Mouse (Mus musculus) cerebellum, adult 11 months (tissue): ENCODE measurements around the gene Znrd1.
"Not testable (repeated sequence)": the region's sequence is repeated elsewhere in the genome, so short reads cannot be mapped to it uniquely, and the experiment has no call there.

ENCODE experiments used
- DNase-seq: peaks from one replicate; pipeline ENCODE4 v3.0.0; 2022

Znrd1 gene

GRCm38 (mm10) chr17:36957999-36958743 is at the start of gene Znrd1, which contains the start of gene Znrd1as:
Gene Znrd1, minus strand, starts transcription at chr17:36958559.
Gene Znrd1as, plus strand, starts transcription at chr17:36958592.
- peak; percentile 91 for DNase-seq

- DNase-seq, result no peak
Observed at GRCm38 (mm10) chr17:37003366-37003765, 45.0 kb upstream of the Znrd1 start.

GRCm38 (mm10) chr17:37002364-37003330 is 44.3 kb upstream of the Znrd1 start:
- peak; percentile 16 for DNase-seq

- no peak for DNase-seq
Observed at GRCm38 (mm10) chr17:37000863-37001262, 42.5 kb upstream of the Znrd1 start, which contains the start of gene Zfp57. Gene Zfp57, plus strand, starts transcription at chr17:37001163.

- no peak for DNase-seq
Observed at GRCm38 (mm10) chr17:36998477-36998876, 40.1 kb upstream of the Znrd1 start.

- DNase-seq, result peak; percentile 61
Observed at GRCm38 (mm10) chr17:36997033-36997735, 38.8 kb upstream of the Znrd1 start.

- DNase-seq, result no peak
Observed at GRCm38 (mm10) chr17:36995448-36995847, 37.1 kb upstream of the Znrd1 start.

- no peak for DNase-seq
Observed at GRCm38 (mm10) chr17:36994528-36994927, 36.2 kb upstream of the Znrd1 start.

- DNase-seq, result no peak
Observed at GRCm38 (mm10) chr17:36993770-36994325, 35.5 kb upstream of the Znrd1 start.

- no peak for DNase-seq
Observed at GRCm38 (mm10) chr17:36992336-36993104, 34.2 kb upstream of the Znrd1 start.

- DNase-seq, result not testable (repeated sequence)
Observed at GRCm38 (mm10) chr17:36990630-36991029, 32.3 kb upstream of the Znrd1 start.

- DNase-seq, result no peak
Observed at GRCm38 (mm10) chr17:36989437-36989836, 31.1 kb upstream of the Znrd1 start, which contains the start of gene H2-M5. Gene H2-M5, minus strand, starts transcription at chr17:36989537.

- DNase-seq, result no peak
Observed at GRCm38 (mm10) chr17:36988475-36988874, 30.1 kb upstream of the Znrd1 start.

- no peak for DNase-seq
Observed at GRCm38 (mm10) chr17:36982253-36983155, 24.1 kb upstream of the Znrd1 start.

GRCm38 (mm10) chr17:36981845-36982244 is 23.5 kb upstream of the Znrd1 start:
- no peak for DNase-seq

GRCm38 (mm10) chr17:36981221-36981813 is 23.0 kb upstream of the Znrd1 start, which contains the start of gene 2410137M14Rik:
Gene 2410137M14Rik, minus strand, starts transcription at chr17:36981237.
- no peak for DNase-seq

- no peak for DNase-seq
Observed at GRCm38 (mm10) chr17:36973271-36973787, 15.0 kb upstream of the Znrd1 start.

- DNase-seq, result no peak
Observed at GRCm38 (mm10) chr17:36972791-36973190, 14.4 kb upstream of the Znrd1 start.

- DNase-seq, result no peak
Observed at GRCm38 (mm10) chr17:36971172-36971850, 13.0 kb upstream of the Znrd1 start.
